Mouse (Mus musculus) thymus, adult 2 months (tissue): ENCODE results near the gene Shroom3.

Experiments
- CTCF ChIP-seq: fragments of 200-500 bp; IDR thresholded peaks from 2 replicates; pipeline ENCODE4 v1.5.1; 2012; ENCODE audit warnings: mild to moderate bottlenecking, control low read depth, low read length, moderate library complexity, borderline replicate concordance; ENCODE audit not compliant: control insufficient read depth, poor library complexity, insufficient read depth; ENCODE audit errors: extremely low read depth
- POLR2A ChIP-seq: fragments of 200-500 bp; IDR thresholded peaks from 2 replicates; pipeline ENCODE4 v1.6.1; 2012; ENCODE audit warnings: mild to moderate bottlenecking, low read length, control low read depth, moderate library complexity; ENCODE audit not compliant: control insufficient read depth, poor library complexity, insufficient read depth; ENCODE audit errors: extremely low read depth

- no peak for TF ChIP-seq POLR2A
- no peak for TF ChIP-seq CTCF
Measured at GRCm38 (mm10) chr5:92890902-92891301, 207.7 kb downstream of the Shroom3 start.
